Mouse (Mus musculus) gastrocnemius, postnatal 10 days (tissue): ENCODE results near the gene H3f3a. TPM values are rescaled to one million over a fixed set of nuclear protein-coding genes. Genes with fewer than 3 reads are reported as not detected.
"Not testable (repeated sequence)": the region's sequence is repeated elsewhere in the genome, so short reads cannot be mapped to it uniquely, and the experiment has no call there.

Source experiments
- DNase-seq: peaks from one replicate; pipeline ENCODE4 v3.0.0; 2021; ENCODE audit warnings: mixed read lengths
- long read RNA-seq, 2 experiments: library from polyadenylated mRNA; stranded (forward); transcript quantifications; one replicate each; pipeline ENCODE4 v2.0.0; 2021
- total RNA-seq, 2 experiments: library from RNA; stranded (reverse); gene quantifications; 2 replicates each; pipeline ENCODE4 v1.2.3; 2021

H3f3a gene
- 100 to 1,000 TPM; 573 to 601 TPM for total RNA-seq
- long read RNA-seq, experiment 1, transcript H3f3a-205 (4 exons, 2,841 nt) = major isoform, 166 of 192 reads
- long read RNA-seq, experiment 1, partial matches to known transcripts = 6 of 192 reads
- long read RNA-seq, experiment 1, other reads (novel, unspliced or antisense) = 17 of 192 reads
- long read RNA-seq, experiment 2, transcript H3f3a-205 (4 exons, 2,841 nt) = major isoform, 185 of 193 reads
- long read RNA-seq, experiment 2, partial matches to known transcripts = 1 of 193 reads
- long read RNA-seq, experiment 2, other reads (novel, unspliced or antisense) = 6 of 193 reads

DNA sequence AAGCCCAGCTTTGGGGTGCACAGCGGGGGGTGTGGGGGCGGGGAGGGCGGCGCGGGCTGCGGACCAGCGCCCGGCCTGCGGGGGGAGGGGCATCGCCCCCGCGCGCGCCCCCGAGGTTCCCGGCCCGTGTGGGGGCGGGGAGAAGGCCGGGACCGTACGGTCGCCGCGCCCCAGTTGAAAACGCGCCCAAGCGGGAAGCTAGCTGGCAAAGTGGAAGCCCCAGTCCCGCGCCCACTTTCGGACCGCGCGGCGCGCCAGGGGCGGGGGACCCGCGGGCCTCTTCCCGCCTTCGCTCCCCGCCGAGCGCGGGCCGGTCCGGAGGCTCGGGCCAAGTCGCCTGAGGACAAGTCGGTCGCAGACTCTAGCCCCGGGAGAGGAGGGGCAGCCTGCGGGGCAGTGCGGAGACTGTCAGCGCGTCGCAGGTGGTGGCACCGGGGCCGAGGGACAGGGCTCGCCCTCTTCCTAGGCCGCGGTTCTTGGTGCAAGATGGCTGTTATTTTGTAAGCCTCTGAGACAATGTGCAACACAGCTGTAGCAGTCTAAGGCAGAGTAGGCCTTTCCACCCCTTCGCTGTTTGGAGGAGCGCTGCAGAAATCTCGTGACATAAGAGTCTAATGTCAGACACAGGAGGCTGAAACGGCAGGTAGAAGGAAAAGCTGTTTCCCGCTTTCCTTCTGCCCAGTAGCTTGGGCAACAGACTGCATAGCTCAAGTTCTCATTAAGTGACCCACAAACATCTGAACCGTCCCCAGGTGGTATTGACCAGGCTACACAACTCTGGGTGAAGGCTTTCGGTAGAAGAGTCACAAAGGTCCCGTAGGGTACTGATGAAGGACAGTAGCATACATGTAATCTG lies at the start of gene H3f3a:
Gene H3f3a, minus strand, starts transcription at position 59 of the 856 bp plus-strand sequence.
- DNase-seq = peak; percentile 86

GRCm38 (mm10) chr1:180860030-180860429 lies 46.3 kb upstream of the H3f3a start:
- no peak for DNase-seq

- DNase-seq = no peak
These were observed 45.0 kb upstream of the H3f3a start for GRCm38 (mm10) chr1:180858763-180859162.

GRCm38 (mm10) chr1:180850316-180851270 lies 36.9 kb upstream of the H3f3a start, which contains the start of gene Sde2:
Sde2 (plus strand) TSS chr1:180851127.
- DNase-seq = peak; percentile 100

GRCm38 (mm10) chr1:180849701-180850301 lies 36.1 kb upstream of the H3f3a start:
- no peak for DNase-seq

DNA sequence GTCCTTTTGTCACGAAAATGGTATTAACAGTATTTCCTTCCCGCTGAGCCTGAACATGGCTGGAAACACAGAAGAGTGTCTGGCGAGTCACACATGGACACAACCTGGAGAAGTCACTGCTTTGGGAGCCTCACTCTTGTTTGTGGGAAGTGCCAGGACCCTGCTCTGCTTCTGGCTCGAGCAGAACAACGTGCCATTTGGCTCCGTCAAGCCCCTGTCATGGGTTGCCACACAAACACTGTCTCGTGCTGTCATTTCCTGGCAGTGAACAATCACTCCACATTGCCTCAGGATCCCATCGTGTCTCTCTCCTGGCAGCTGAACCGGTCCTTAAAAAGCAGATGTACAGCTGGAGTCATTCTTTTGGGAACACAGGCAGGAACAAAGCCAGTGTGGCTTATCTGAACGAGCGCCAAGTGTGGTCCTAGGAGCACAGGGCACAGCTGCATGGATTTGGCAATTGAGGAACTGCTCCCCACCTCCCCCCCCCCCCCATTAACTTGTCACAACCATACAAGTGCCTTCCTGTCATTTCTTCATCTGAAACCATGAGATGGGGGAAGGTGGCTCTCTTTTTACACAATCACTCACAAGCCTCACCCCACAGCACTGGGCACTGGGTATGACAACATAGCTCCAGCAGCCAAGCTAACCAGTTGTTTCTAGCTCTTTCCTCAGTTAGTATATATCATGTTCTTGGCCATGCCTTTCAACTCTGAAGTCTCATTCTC lies 34.9 kb upstream of the H3f3a start:
- DNase-seq = peak; percentile 51

GRCm38 (mm10) chr1:180848114-180848510 lies 34.4 kb upstream of the H3f3a start:
- DNase-seq = peak; percentile 55

GRCm38 (mm10) chr1:180841561-180842300 lies 28.0 kb upstream of the H3f3a start:
- DNase-seq = no peak

- DNase-seq = no peak
These were observed 25.6 kb upstream of the H3f3a start for GRCm38 (mm10) chr1:180839201-180839910.

DNA sequence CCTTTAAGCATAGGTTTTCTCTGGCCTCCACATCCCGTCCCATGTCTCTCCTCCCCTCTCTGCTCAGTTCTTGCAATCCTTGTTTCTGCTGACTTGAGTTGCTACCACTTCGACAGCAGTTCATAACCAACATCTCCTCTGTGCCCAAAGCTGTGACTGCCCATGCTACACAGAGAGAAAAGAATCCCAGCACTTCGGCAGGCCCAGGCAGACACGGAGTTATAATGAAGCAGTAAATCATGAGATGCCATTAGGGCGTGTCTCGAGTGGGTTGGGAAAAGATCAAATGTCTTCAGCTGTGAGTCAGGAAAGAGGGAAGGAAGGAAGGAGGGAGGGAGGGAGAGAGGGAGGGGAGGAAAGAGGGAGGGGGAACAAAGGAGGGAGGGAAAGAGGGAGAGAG lies 24.3 kb upstream of the H3f3a start:
- DNase-seq = no peak

DNA sequence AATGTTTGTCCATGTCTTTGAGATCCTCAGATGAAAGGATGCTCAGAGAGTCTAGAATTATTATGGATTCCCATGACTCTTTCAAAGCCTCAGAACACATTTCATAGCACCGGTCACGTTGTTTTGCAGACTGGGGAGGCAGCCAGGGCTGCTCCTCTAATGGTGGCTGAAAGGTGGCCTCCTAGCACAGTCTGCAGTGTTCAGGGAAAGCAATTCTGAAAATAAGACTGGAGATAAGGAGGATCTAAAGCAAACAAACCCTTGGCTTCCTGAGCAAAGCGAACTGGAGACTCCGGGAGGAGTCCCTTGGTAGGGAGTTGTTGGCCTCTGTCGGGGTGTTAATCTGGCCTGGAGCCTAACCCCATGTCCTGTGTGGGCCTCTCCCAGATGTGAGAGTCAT lies 23.4 kb upstream of the H3f3a start:
- DNase-seq = no peak

- not testable (repeated sequence) for DNase-seq
These were observed 22.7 kb upstream of the H3f3a start for GRCm38 (mm10) chr1:180836467-180836866.

DNA sequence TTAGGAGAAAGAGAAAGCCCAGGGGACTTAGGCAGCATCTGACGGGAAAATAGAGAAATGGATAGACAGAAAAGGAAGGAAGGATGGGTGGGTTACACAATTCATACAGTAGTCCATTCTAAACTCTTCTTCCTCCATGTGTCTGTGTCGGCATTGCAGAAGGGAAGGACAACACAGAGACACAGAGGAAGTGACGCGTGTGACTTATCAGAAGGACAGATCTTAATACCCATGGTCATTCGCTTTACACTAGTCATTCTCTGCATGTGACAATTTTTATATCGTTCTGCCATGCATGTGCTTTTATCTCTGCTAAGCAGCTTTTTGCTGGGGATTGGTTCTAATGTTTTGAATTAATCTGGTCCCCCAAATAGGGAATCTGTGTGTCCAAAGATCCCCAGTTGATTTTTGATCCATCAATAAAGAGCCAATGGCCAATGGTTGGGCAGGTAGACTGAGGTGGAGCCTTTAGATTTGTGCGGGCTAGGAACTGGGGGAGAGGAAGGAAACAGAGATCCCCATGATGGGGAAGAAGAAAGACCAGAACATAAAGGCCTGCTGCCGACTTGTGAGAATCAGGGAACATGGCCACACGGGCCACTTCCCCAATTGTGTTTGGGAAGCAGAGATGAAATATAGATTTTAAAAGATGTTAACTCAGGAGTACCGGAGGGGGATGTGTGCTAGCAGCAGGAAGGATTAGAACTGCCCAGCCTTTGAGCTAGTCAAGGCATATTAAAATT lies 21.7 kb upstream of the H3f3a start:
- DNase-seq = no peak

- no peak for DNase-seq
These were observed 17.0 kb upstream of the H3f3a start for GRCm38 (mm10) chr1:180830588-180831346.

DNA sequence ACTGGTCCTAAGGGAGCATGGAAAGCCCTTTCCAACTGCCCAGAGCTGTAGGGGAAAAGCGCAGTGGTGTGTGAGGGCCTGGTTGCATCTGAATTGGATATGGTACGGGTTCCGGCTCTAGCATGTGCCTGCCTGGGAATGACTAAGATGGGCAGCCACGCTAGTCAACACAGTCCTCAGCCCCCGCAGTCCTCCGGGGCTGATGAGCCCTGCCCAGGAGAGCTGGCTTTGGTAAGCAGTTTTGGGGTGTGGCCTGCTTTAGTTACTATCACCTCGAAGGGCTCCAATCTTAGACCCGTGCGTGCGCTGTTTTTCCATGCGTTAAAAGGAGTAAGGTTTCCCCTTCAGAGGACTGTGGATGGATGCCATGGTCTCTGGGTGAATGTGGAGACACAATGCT lies 16.4 kb upstream of the H3f3a start:
- no peak for DNase-seq

DNA sequence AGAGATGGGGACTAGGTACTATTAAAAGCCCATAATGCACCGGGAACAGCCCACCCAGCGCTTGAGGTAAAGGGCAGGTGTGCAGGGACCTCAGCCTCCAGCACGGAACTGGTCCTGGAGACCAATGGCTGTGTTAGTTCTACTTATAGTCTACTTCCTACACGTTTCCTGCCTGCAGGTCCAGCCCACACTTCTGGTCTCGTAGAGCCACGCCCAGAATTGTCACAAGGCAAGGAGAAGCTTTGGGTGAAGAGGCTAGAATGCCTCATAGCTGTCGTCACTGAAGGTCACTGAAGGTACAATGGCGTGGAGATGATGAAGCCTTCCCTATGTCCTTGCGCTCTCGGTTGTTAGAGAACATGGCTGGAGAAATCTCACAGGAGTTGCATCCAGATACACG lies 16.0 kb upstream of the H3f3a start:
- no peak for DNase-seq

GRCm38 (mm10) chr1:180826634-180827033 lies 12.9 kb upstream of the H3f3a start:
- no peak for DNase-seq

- no peak for DNase-seq
These were observed 11.0 kb upstream of the H3f3a start for GRCm38 (mm10) chr1:180824721-180825120.
